Mouse (Mus musculus) stomach, postnatal 0 days (tissue): ENCODE data around the gene Stard10. TPM values are rescaled to one million over a fixed set of nuclear protein-coding genes. Genes with fewer than 3 reads are reported as not detected.

ENCODE experiments used
- ATAC-seq: fragments of 200-750 bp; cut with Nextera tagmentation; 2 replicates; pipeline ENCODE4 v1.8.0; 2017; ENCODE audit not compliant: low FRiP score, low TSS enrichment
- DNase-seq: peaks from one replicate; pipeline ENCODE4 v3.0.0-alpha.2; 2016; ENCODE audit warnings: low spot score
- H3K27ac ChIP-seq: fragments of 300-500 bp; sonication (generic); replicated peaks from 2 replicates; pipeline ENCODE4 v1.5.1; 2014; ENCODE audit warnings: mild to moderate bottlenecking, control low read depth
- H3K27me3 ChIP-seq: fragments of 300-500 bp; sonication (generic); 2 replicates; pipeline ENCODE4 v1.6.1; 2014; ENCODE audit warnings: low read length; ENCODE audit not compliant: control insufficient read depth, insufficient read depth
- H3K36me3 ChIP-seq: fragments of 300-500 bp; sonication (generic); 2 replicates; pipeline ENCODE4 v1.6.1; 2014; ENCODE audit warnings: low read length, mixed read lengths; ENCODE audit not compliant: control insufficient read depth, insufficient read depth
- H3K4me1 ChIP-seq: fragments of 300-500 bp; sonication (generic); replicated peaks from 2 replicates; pipeline ENCODE4 v1.6.1; 2014; ENCODE audit warnings: antibody characterized with exemption; ENCODE audit not compliant: control insufficient read depth, insufficient read depth
- H3K4me2 ChIP-seq: fragments of 300-500 bp; sonication (generic); replicated peaks from 2 replicates; pipeline ENCODE4 v1.6.1; 2014; ENCODE audit warnings: low read depth, mild to moderate bottlenecking, control low read depth, moderate library complexity
- H3K4me3 ChIP-seq: fragments of 300-500 bp; sonication (generic); 2 replicates; pipeline ENCODE4 v1.5.1; 2014; ENCODE audit warnings: low read depth, low read length, control low read depth
- H3K9ac ChIP-seq: fragments of 300-500 bp; sonication (generic); 2 replicates; pipeline ENCODE4 v1.6.1; 2014; ENCODE audit warnings: mild to moderate bottlenecking, low read length, control low read depth, mixed read lengths
- H3K9me3 ChIP-seq: fragments of 300-500 bp; sonication (generic); 2 replicates; pipeline ENCODE4 v1.6.1; 2016; ENCODE audit warnings: low read length; ENCODE audit not compliant: control insufficient read depth
- CTCF ChIP-seq: IDR thresholded peaks from 2 replicates; pipeline ENCODE4 v1.5.1; 2016; ENCODE audit warnings: antibody characterized with exemption, low read depth, mild to moderate bottlenecking, moderate library complexity
- EP300 ChIP-seq: optimal IDR thresholded peaks from 2 replicates; pipeline ENCODE3; 2016; ENCODE audit warnings: antibody characterized with exemption
- WGBS: fragments of 180-500 bp; shearing (Covaris S2); extraction: QIAGEN DNeasy Blood & Tissue Kit; methylation state at CpG from one replicate; pipeline ENCODE4 v1.1.7; 2014; 5-methylcytosine and 5-hydroxymethylcytosine counted together
- polyA plus RNA-seq: library from polyadenylated mRNA; unstranded; fragments of >200 nt; fragmentation: Nextera tagmentation; extraction: Ambion mirVana; gene quantifications from 2 replicates; pipeline ENCODE4 v1.2.1, GENCODE M21; 2015

Stard10 gene
- polyA plus RNA-seq, 1 experiment from 2014 or later: 132 TPM

GRCm38 (mm10) chr7:101376701-101377340 lies 59.9 kb downstream of the Stard10 start:
- Histone ChIP-seq H3K27ac (peak overlapping the region; percentile 88; the same call in 1 of the 2 replicates), H3K4me1 (no peaks in the 10 kb centered on the region), H3K27me3 (no peaks in the 10 kb centered on the region), H3K36me3 (no peaks in the 10 kb centered on the region), H3K9me3 (no peaks in the 10 kb centered on the region), H3K9ac (no peak overlapping the region), H3K4me2 (no peak overlapping the region), H3K4me3 (no peak overlapping the region)
- 69% methylated on average over 10 of the region's 10 CpGs for WGBS
- ATAC-seq (no peak), DNase-seq (no peak)
- TF ChIP-seq CTCF: no peak

GRCm38 (mm10) chr7:101377741-101378262 lies 60.9 kb downstream of the Stard10 start:
- no peak for TF ChIP-seq CTCF
- peak overlapping the region; percentile 71 for H3K4me2 ChIP-seq
- peak overlapping the region; percentile 95 for H3K27ac ChIP-seq
- H3K36me3 ChIP-seq: no peaks in the 10 kb centered on the region
- H3K27me3 ChIP-seq: no peaks in the 10 kb centered on the region
- H3K4me1 ChIP-seq: no peaks in the 10 kb centered on the region
- ATAC-seq (peak; percentile 94), DNase-seq (peak; percentile 90)
- no peaks in the 10 kb centered on the region for H3K9me3 ChIP-seq
- H3K9ac ChIP-seq: peak overlapping the region; percentile 74
- 12% methylated on average over 6 of the region's 7 CpGs for WGBS
- peak overlapping the region; percentile 40 for H3K4me3 ChIP-seq

- peak; percentile 11; the same call in 1 of the 2 replicates for ATAC-seq
- TF ChIP-seq EP300: no peak
- no peak for TF ChIP-seq CTCF
- H3K4me1 ChIP-seq: no peaks in the 10 kb centered on the region
- H3K36me3 ChIP-seq: no peaks in the 10 kb centered on the region
- H3K9ac ChIP-seq: peak overlapping the region; percentile 74
- H3K27me3 ChIP-seq: no peaks in the 10 kb centered on the region
- H3K4me3 ChIP-seq: peak overlapping the region; percentile 40
- peak overlapping the region; percentile 71 for H3K4me2 ChIP-seq
- 29% methylated on average over 3 of the region's 3 CpGs for WGBS
- DNase-seq: peak; percentile 39
- no peaks in the 10 kb centered on the region for H3K9me3 ChIP-seq
- peak overlapping the region; percentile 95 for H3K27ac ChIP-seq
Measured at GRCm38 (mm10) chr7:101378285-101378684, 61.4 kb downstream of the Stard10 start.

GRCm38 (mm10) chr7:101378796-101379465 lies 62.0 kb downstream of the Stard10 start:
- DNase-seq (no peak), ATAC-seq (no peak)
- H3K9me3 ChIP-seq: no peaks in the 10 kb centered on the region
- peak overlapping the region; percentile 40 for H3K4me3 ChIP-seq
- WGBS: 32% methylated on average over 5 of the region's 5 CpGs
- peak overlapping the region; percentile 95 for H3K27ac ChIP-seq
- peak overlapping the region; percentile 71 for H3K4me2 ChIP-seq
- H3K27me3 ChIP-seq: no peaks in the 10 kb centered on the region
- peak overlapping the region; percentile 74 for H3K9ac ChIP-seq
- no peaks in the 10 kb centered on the region for H3K4me1 ChIP-seq
- no peaks in the 10 kb centered on the region for H3K36me3 ChIP-seq
- TF ChIP-seq CTCF: no peak
- no peak for TF ChIP-seq EP300

GRCm38 (mm10) chr7:101379732-101380131 lies 62.8 kb downstream of the Stard10 start:
- 29% methylated on average over 2 of the region's 2 CpGs for WGBS
- no peaks in the 10 kb centered on the region; the same call in 1 of the 2 replicates for H3K4me1 ChIP-seq
- peak overlapping the region; percentile 40; the same call in 1 of the 2 replicates for H3K4me3 ChIP-seq
- no peaks in the 10 kb centered on the region for H3K36me3 ChIP-seq
- H3K9me3 ChIP-seq: no peaks in the 10 kb centered on the region
- TF ChIP-seq CTCF (no peak), EP300 (no peak)
- no peaks in the 10 kb centered on the region for H3K27me3 ChIP-seq
- 0 out of 2 replicates have a peak overlapping the region, but pooled peaks have one; percentile 74 for H3K9ac ChIP-seq
- DNase-seq (no peak), ATAC-seq (no peak)
- H3K27ac ChIP-seq: peak overlapping the region; percentile 30; the same call in 1 of the 2 replicates
- peak overlapping the region; percentile 71 for H3K4me2 ChIP-seq

GRCm38 (mm10) chr7:101381512-101381911 lies 64.6 kb downstream of the Stard10 start:
- ATAC-seq (no peak), DNase-seq (peak; percentile 53)
- Histone ChIP-seq H3K27ac (no peak overlapping the region), H3K27me3 (no peaks in the 10 kb centered on the region), H3K4me3 (no peak overlapping the region), H3K4me2 (no peak overlapping the region), H3K9ac (no peak overlapping the region), H3K36me3 (no peaks in the 10 kb centered on the region), H3K9me3 (no peaks in the 10 kb centered on the region), H3K4me1 (peaks cover 7% of the 10 kb centered on the region; the same call in 1 of the 2 replicates)
- WGBS: 48% methylated on average over 6 of the region's 6 CpGs
- TF ChIP-seq CTCF (no peak), EP300 (no peak)
